Mouse (Mus musculus): ENCODE data around the gene Vmn1r231. TPM values are rescaled to one million over a fixed set of nuclear protein-coding genes. Genes with fewer than 3 reads are reported as not detected.

Vmn1r231 gene
- polyA plus RNA-seq, 1 experiment from 2014 or later, result not detected

Other genes starting within 250 kb of the Vmn1r231 start
- gene Vmn1r226, start 222.2 kb downstream of the Vmn1r231 start, polyA plus RNA-seq (2014; fragmentation: Nextera tagmentation; extraction: Ambion mirVana), result not detected in 2 replicates
- not detected in 2 replicates for gene Vmn1r227, start 175.2 kb downstream of the Vmn1r231 start, polyA plus RNA-seq (2014; fragmentation: Nextera tagmentation; extraction: Ambion mirVana)
- not detected in 2 replicates for gene Vmn1r228, start 118.9 kb downstream of the Vmn1r231 start, polyA plus RNA-seq (2014; fragmentation: Nextera tagmentation; extraction: Ambion mirVana)
- gene Vmn1r229, start 93.5 kb downstream of the Vmn1r231 start, polyA plus RNA-seq (2014; fragmentation: Nextera tagmentation; extraction: Ambion mirVana), result 0.03 TPM in 1 of 2 replicates, not detected in the other
- not detected in 2 replicates for gene Vmn1r230, start 64.6 kb downstream of the Vmn1r231 start, polyA plus RNA-seq (2014; fragmentation: Nextera tagmentation; extraction: Ambion mirVana)
- gene Vmn1r232, start 14.6 kb upstream of the Vmn1r231 start, polyA plus RNA-seq (2014; fragmentation: Nextera tagmentation; extraction: Ambion mirVana), result not detected in 2 replicates
- gene Ppp2r1a, start 40.2 kb upstream of the Vmn1r231 start, polyA plus RNA-seq (2014; fragmentation: Nextera tagmentation; extraction: Ambion mirVana), result 429 and 450 TPM in 2 replicates
- gene Vmn1r233, start 91.4 kb upstream of the Vmn1r231 start, polyA plus RNA-seq (2014; fragmentation: Nextera tagmentation; extraction: Ambion mirVana), result not detected in 2 replicates
- 20.8 and 21.8 TPM in 2 replicates for gene Zfp160, start 103.8 kb upstream of the Vmn1r231 start, polyA plus RNA-seq (2014; fragmentation: Nextera tagmentation; extraction: Ambion mirVana)